Mouse (Mus musculus): ENCODE data around the gene Hist2h3c1. TPM values are rescaled to one million over a fixed set of nuclear protein-coding genes. Genes with fewer than 3 reads are reported as not detected.
A peak's percentile ranks its signal among the peaks of the same experiment; 100 is the strongest.
"Not testable (repeated sequence)": the region's sequence is repeated elsewhere in the genome, so short reads cannot be mapped to it uniquely, and the experiment has no call there.

Gene Hist2h3c1
- polyA plus RNA-seq, 1 experiment: not detected

DNA sequence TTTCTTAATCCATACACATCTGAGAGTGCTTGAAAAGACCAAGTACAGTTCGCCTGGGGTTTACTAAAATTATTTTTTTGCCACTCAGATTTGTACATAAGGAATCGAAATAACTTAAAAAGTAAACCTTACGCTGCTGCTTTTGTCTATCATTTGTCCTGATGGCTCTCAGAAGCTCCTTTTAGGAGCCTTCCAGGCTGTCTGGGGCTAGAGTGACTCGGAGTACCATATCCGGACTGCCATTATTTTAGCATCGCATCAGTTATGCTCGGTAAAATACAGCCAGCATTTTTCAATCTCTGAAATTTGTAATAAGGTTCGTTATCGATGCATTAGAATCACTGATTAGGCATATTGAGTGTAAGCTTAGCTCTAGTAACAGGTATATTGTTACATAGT, 5.7 kb upstream of the Hist2h3c1 start:
- H3K4me3 ChIP-seq (ENCODE audit: extremely low read depth, insufficient read depth, insufficient read length): no peak overlapping the region; the same call in 1 of the 2 replicates
- TF ChIP-seq POLR2A (IDR thresholded peaks at IDR 0.05; ENCODE audit: low read depth, low read length): no peak
- TF ChIP-seq CTCF (IDR thresholded peaks at IDR 0.05; ENCODE audit: extremely low read depth, insufficient read depth, insufficient read length, insufficient replicate concordance): no peak
- H3K27ac ChIP-seq (ENCODE audit: insufficient read depth, low read length): peak overlapping the region; percentile 74
- WGBS: 87% methylated on average over 9 of the region's 9 CpGs
- no peaks in the 10 kb centered on the region for H3K36me3 ChIP-seq (ENCODE audit: control insufficient read depth, insufficient read depth, low read length)
- H3K4me1 ChIP-seq (ENCODE audit: control insufficient read depth, insufficient read depth, insufficient read length): peaks cover 9% of the 10 kb centered on the region; the same call in 1 of the 2 replicates
- DNase-seq (ENCODE audit: low read depth in 1 of 2, low spot score in 2 of 2): no peak
- no peaks in the 10 kb centered on the region for H3K27me3 ChIP-seq (ENCODE audit: control insufficient read depth, insufficient read depth, low read length)

DNA sequence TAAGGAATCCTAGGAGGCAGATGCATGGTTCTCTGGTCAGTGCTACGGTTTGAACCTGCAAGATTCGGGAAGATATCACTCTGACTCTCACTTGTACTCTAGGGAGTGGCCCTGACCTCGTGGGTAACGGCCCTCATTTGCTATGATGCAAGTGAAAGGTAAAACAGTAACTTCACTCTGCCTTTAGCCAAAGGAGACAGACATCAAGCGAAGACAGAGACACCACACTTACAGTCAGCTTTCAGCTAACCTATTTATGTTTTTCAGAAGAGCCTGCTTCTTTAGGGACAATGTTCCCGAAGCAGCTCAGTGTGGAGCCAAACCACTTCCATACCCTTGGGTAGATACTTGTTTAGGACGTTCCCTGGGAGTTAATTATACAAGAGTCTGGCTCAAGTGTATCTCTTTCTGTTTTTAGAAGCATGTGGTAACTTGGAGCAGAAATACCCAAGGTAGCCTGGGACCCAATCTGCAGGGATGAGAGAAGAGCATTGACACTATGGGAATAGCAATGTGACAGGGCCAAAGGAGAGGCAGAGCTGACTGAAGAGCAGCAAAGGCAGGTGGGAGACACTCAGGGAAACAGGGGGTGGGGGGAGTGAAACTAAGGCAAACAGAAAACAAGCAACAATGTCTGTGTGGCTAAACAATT, 2.4 kb upstream of the Hist2h3c1 start:
- peaks cover 9% of the 10 kb centered on the region; the same call in 1 of the 2 replicates for H3K4me1 ChIP-seq (ENCODE audit: control insufficient read depth, insufficient read depth, insufficient read length)
- H3K4me3 ChIP-seq (ENCODE audit: extremely low read depth, insufficient read depth, insufficient read length): no peak overlapping the region; the same call in 1 of the 2 replicates
- no peaks in the 10 kb centered on the region for H3K36me3 ChIP-seq (ENCODE audit: control insufficient read depth, insufficient read depth, low read length)
- TF ChIP-seq CTCF (IDR thresholded peaks at IDR 0.05; ENCODE audit: extremely low read depth, insufficient read depth, insufficient read length, insufficient replicate concordance) (no peak), POLR2A (IDR thresholded peaks at IDR 0.05; ENCODE audit: low read depth, low read length) (no peak)
- WGBS: 64% methylated on average over 7 of the region's 7 CpGs
- peak overlapping the region; percentile 98 for H3K27ac ChIP-seq (ENCODE audit: insufficient read depth, low read length)
- H3K27me3 ChIP-seq (ENCODE audit: control insufficient read depth, insufficient read depth, low read length): no peaks in the 10 kb centered on the region
- no peak for DNase-seq (ENCODE audit: low read depth in 1 of 2, low spot score in 2 of 2)

DNA sequence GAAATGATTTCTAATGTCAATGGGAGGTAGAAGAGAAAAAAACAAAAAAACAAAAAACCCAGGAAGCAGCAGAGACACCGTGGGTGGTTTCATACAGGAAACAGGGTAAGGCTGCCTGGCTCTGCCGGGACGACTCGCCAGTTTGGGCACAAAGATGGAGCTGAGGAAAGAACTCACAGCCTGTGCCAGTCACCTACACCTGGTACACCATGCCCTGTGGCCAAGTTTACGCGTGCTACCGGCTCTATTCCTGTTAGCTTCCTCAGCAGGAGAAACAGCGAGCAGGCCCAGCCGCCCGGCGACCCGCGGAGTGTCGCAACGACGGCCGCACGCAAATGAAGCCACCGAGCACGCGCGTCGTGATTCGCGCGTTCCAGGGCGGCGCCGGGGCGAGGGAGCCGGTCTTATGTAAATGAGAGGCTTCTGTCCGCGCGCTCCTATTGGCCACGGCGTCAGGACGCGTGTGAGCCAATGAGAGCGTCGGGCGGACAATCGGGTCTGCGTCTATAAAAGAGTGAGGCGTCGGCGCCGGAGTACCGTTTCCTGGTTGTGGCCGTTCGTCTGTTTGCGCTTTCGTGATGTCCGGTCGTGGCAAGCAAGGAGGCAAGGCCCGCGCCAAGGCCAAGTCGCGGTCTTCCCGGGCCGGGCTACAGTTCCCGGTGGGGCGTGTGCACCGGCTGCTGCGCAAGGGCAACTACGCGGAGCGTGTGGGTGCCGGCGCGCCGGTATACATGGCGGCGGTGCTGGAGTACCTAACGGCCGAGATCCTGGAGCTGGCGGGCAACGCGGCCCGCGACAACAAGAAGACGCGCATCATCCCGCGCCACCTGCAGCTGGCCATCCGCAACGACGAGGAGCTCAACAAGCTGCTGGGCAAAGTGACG, 1.2 kb upstream of the Hist2h3c1 start, which contains the start of gene Hist2h2aa1:
Gene Hist2h2aa1 (plus strand): TSS at position 495 of the 884 bp plus-strand sequence.
- Histone ChIP-seq H3K27ac (ENCODE audit: insufficient read depth, low read length) (peak within 1 kb of the TSS; percentile 98), H3K4me3 (ENCODE audit: extremely low read depth, insufficient read depth, insufficient read length) (peak within 1 kb of the TSS; percentile 72)
- H3K27me3 ChIP-seq (ENCODE audit: control insufficient read depth, insufficient read depth, low read length); H3K4me1 ChIP-seq (ENCODE audit: control insufficient read depth, insufficient read depth, insufficient read length); H3K36me3 ChIP-seq (ENCODE audit: control insufficient read depth, insufficient read depth, low read length): not testable (repeated sequence)
- peak; percentile 65 to 79 for DNase-seq (ENCODE audit: low read depth in 1 of 2, low spot score in 2 of 2)
- WGBS: under 1% methylated on average over 37 of the region's 88 CpGs
- peak; percentile 77 for TF ChIP-seq POLR2A (IDR thresholded peaks at IDR 0.05; ENCODE audit: low read depth, low read length)

DNA sequence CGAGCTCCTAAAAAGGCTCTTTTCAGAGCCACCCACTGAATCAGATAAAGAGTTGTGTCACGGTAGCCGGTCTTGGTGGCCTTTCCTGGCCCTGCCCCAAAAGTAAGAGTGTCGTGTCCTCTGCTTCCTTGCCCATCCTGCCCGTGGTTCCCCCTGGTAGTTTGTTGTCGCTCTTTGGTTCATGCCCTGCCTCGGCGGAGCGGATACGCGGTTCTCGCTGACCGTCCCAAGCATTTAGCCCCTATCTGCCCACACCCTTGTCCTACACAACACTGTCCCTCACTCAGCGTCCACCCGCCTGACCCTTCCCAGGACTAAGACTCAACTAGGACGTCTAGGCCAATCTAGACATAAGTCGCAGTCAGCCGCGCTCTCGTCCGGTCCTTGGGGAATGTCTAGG, 467 bp upstream of the Hist2h3c1 start:
- H3K27ac ChIP-seq (ENCODE audit: insufficient read depth, low read length): peak overlapping the region; percentile 89

DNA sequence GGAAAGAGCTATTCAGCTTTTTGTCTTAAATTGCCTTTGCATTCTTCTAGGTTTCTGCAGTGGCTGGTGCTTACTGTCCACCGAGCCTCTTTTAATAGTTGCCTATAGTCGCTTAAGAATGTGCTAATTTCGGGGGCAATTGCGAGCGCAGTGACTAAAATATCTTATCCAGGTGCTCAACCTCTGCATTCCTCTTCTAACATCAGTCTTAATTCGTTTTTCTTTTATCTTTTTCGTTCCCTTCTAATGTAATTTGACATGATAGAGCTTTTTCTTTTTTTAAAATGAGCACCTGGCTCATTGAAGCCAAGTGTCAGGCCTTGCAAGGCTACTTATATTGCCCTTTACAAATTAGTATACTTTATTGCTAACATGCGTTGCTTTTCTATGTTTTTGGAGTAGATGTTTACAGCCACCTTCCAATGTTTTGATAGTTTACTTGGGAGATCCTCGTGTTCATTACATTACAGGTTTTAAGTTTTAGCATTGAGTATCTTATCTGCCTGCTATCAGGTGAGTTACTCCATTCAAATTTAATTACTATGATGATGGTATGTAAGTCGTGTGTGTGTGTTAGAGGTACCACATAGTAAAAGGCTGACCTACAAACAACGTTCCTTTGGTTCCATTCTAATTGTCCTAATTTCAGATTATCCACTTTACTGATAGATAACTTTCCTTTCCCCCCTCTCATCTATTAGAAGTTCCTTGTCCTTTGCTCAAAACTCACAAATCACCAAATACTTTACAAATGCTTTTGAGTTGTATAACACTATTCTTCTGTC, 1.1 kb downstream of the Hist2h3c1 start:
- no peak for DNase-seq (ENCODE audit: low read depth in 1 of 2, low spot score in 2 of 2)
- no peaks in the 10 kb centered on the region for H3K27me3 ChIP-seq (ENCODE audit: control insufficient read depth, insufficient read depth, low read length)
- H3K4me1 ChIP-seq (ENCODE audit: control insufficient read depth, insufficient read depth, insufficient read length): peaks cover 7% of the 10 kb centered on the region; the same call in 1 of the 2 replicates
- H3K36me3 ChIP-seq (ENCODE audit: control insufficient read depth, insufficient read depth, low read length): no peaks in the 10 kb centered on the region
- 19% methylated on average over 11 of the region's 11 CpGs for WGBS
- TF ChIP-seq POLR2A (IDR thresholded peaks at IDR 0.05; ENCODE audit: low read depth, low read length) (no peak), CTCF (IDR thresholded peaks at IDR 0.05; ENCODE audit: extremely low read depth, insufficient read depth, insufficient read length, insufficient replicate concordance) (no peak)
- H3K27ac ChIP-seq (ENCODE audit: insufficient read depth, low read length): no peak overlapping the region
- no peak overlapping the region; the same call in 1 of the 2 replicates for H3K4me3 ChIP-seq (ENCODE audit: extremely low read depth, insufficient read depth, insufficient read length)

More for the DNA sequence above, 467 bp upstream of the Hist2h3c1 start:
- not testable (repeated sequence) for H3K4me1 ChIP-seq (ENCODE audit: control insufficient read depth, insufficient read depth, insufficient read length); H3K27me3 ChIP-seq (ENCODE audit: control insufficient read depth, insufficient read depth, low read length); H3K36me3 ChIP-seq (ENCODE audit: control insufficient read depth, insufficient read depth, low read length); DNase-seq (ENCODE audit: low read depth in 1 of 2, low spot score in 2 of 2)
- WGBS: under 1% methylated on average over 11 of the region's 21 CpGs
- peak overlapping the region; percentile 60; the same call in 1 of the 2 replicates for H3K4me3 ChIP-seq (ENCODE audit: extremely low read depth, insufficient read depth, insufficient read length)

DNA sequence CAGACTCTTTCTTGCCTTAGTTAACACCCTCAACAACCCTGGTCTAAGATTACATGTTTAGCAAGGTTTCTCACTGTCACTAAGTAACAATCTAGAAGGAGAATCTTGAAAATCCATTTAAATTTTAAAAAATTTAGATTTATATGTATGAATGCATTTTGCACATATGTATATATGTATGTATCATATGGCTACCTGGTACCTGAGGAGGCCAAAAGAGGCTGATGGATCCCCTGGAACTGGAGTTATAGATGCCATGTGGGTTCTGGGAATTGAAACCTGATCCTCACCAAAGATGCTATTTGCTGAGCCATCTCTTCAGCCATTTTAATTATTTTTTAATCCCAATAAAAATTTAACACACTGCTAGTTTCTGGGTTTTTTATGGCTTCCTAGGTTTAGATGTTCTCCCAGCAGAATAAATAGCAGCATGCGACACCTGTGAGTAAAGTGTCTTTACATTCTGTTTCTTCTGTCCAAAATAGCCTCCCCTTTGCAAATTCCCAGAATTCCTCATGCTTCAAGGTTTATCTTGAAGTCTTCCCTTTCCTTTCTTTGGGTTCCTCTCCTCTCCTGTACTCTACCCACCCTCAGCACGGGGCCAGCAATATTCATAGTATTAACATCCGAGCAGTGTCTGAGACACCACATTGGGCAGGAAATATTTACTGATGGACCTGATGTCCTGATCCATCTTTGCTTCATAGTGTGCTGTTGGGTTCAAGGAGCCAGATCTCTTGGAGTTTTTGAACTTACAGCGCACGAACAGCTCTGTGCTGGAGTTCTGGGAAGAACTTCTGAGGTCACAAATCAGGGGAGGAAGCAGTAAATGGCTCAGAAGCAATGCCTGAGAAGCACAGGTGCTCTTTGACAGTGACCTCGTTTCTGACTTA, 1.9 kb downstream of the Hist2h3c1 start:
- DNase-seq (ENCODE audit: low read depth in 1 of 2, low spot score in 2 of 2): no peak
- H3K27ac ChIP-seq (ENCODE audit: insufficient read depth, low read length): no peak overlapping the region
- WGBS: 68% methylated on average over 6 of the region's 6 CpGs
- no peaks in the 10 kb centered on the region for H3K36me3 ChIP-seq (ENCODE audit: control insufficient read depth, insufficient read depth, low read length)
- H3K4me3 ChIP-seq (ENCODE audit: extremely low read depth, insufficient read depth, insufficient read length): no peak overlapping the region; the same call in 1 of the 2 replicates
- no peaks in the 10 kb centered on the region for H3K27me3 ChIP-seq (ENCODE audit: control insufficient read depth, insufficient read depth, low read length)
- H3K4me1 ChIP-seq (ENCODE audit: control insufficient read depth, insufficient read depth, insufficient read length): peaks cover 7% of the 10 kb centered on the region; the same call in 1 of the 2 replicates
- TF ChIP-seq POLR2A (IDR thresholded peaks at IDR 0.05; ENCODE audit: low read depth, low read length): no peak
- no peak for TF ChIP-seq CTCF (IDR thresholded peaks at IDR 0.05; ENCODE audit: extremely low read depth, insufficient read depth, insufficient read length, insufficient replicate concordance)

All from spleen, adult 2 months (tissue).